Mouse (Mus musculus): ENCODE results near the gene Slc13a3.
"Not testable (repeated sequence)": the region's sequence is repeated elsewhere in the genome, so short reads cannot be mapped to it uniquely, and the experiment has no call there.

Gene Slc13a3

GRCm38 (mm10) chr2:165473003-165473402 is at the start of gene Slc13a3:
Gene Slc13a3, minus strand, starts transcription at chr2:165473230.
- DNase-seq: no peak

GRCm38 (mm10) chr2:165515178-165515728 is 42.2 kb upstream of the Slc13a3 start:
- no peak for DNase-seq

- DNase-seq: no peak
These were observed 40.0 kb upstream of the Slc13a3 start for GRCm38 (mm10) chr2:165512870-165513600.

GRCm38 (mm10) chr2:165512426-165512825 is 39.4 kb upstream of the Slc13a3 start:
- DNase-seq: no peak

GRCm38 (mm10) chr2:165511530-165511929 is 38.5 kb upstream of the Slc13a3 start:
- not testable (repeated sequence) for DNase-seq

- not testable (repeated sequence) for DNase-seq
These were observed 38.0 kb upstream of the Slc13a3 start for GRCm38 (mm10) chr2:165510914-165511458.

- no peak for DNase-seq
These were observed 37.4 kb upstream of the Slc13a3 start for GRCm38 (mm10) chr2:165510466-165510865.

- no peak for DNase-seq
These were observed 36.7 kb upstream of the Slc13a3 start for GRCm38 (mm10) chr2:165509686-165510085.

- DNase-seq: no peak
These were observed 30.5 kb upstream of the Slc13a3 start, which contains the start of gene Slc2a10 for GRCm38 (mm10) chr2:165503259-165504203. Gene Slc2a10, plus strand, starts transcription at chr2:165503787.

GRCm38 (mm10) chr2:165498816-165499215 is 25.8 kb upstream of the Slc13a3 start:
- DNase-seq: no peak

- DNase-seq: no peak
These were observed 24.8 kb upstream of the Slc13a3 start for GRCm38 (mm10) chr2:165497706-165498275.

- no peak for DNase-seq
These were observed 23.2 kb upstream of the Slc13a3 start for GRCm38 (mm10) chr2:165496251-165496650.

GRCm38 (mm10) chr2:165494495-165494894 is 21.5 kb upstream of the Slc13a3 start:
- no peak for DNase-seq

- DNase-seq: peak; percentile 57
These were observed 20.7 kb upstream of the Slc13a3 start for GRCm38 (mm10) chr2:165493587-165494210.

GRCm38 (mm10) chr2:165492648-165493553 is 19.9 kb upstream of the Slc13a3 start, which contains the start of gene Trp53rka:
Gene Trp53rka, minus strand, starts transcription at chr2:165493324.
- DNase-seq: peak; percentile 84

GRCm38 (mm10) chr2:165486881-165487535 is 14.0 kb upstream of the Slc13a3 start:
- DNase-seq: peak; percentile 63

- peak; percentile 33 for DNase-seq
These were observed 13.4 kb upstream of the Slc13a3 start for GRCm38 (mm10) chr2:165486401-165486800.

- DNase-seq: no peak
These were observed 12.8 kb upstream of the Slc13a3 start for GRCm38 (mm10) chr2:165485826-165486225.

- DNase-seq: no peak
These were observed 11.1 kb upstream of the Slc13a3 start for GRCm38 (mm10) chr2:165484152-165484551.

GRCm38 (mm10) chr2:165482003-165482402 is 9.0 kb upstream of the Slc13a3 start:
- no peak for DNase-seq
